Mouse (Mus musculus): ENCODE data around the gene Gkap1.

Gkap1 gene

GRCm38 (mm10) chr13:58263546-58263945 is 12.0 kb downstream of the Gkap1 start:
- no peak for DNase-seq (ENCODE audit: low spot score)

GRCm38 (mm10) chr13:58261674-58262073 is 13.8 kb downstream of the Gkap1 start:
- peak; percentile 2 for DNase-seq (ENCODE audit: low spot score)

- no peak for DNase-seq (ENCODE audit: low spot score)
Observed at GRCm38 (mm10) chr13:58253268-58253667, 22.2 kb downstream of the Gkap1 start.

- DNase-seq (ENCODE audit: low spot score) = no peak
Observed at GRCm38 (mm10) chr13:58248957-58249356, 26.5 kb downstream of the Gkap1 start.

GRCm38 (mm10) chr13:58236536-58236935 is 39.0 kb downstream of the Gkap1 start:
- DNase-seq (ENCODE audit: low spot score) = no peak

- no peak for DNase-seq (ENCODE audit: low spot score)
Observed at GRCm38 (mm10) chr13:58232611-58233010, 42.9 kb downstream of the Gkap1 start.

GRCm38 (mm10) chr13:58232070-58232469 is 43.4 kb downstream of the Gkap1 start:
- DNase-seq (ENCODE audit: low spot score) = no peak

GRCm38 (mm10) chr13:58228624-58229023 is 46.9 kb downstream of the Gkap1 start:
- DNase-seq (ENCODE audit: low spot score) = no peak

- no peak for DNase-seq (ENCODE audit: low spot score)
Observed at GRCm38 (mm10) chr13:58225694-58226093, 49.8 kb downstream of the Gkap1 start.

- DNase-seq (ENCODE audit: low spot score) = peak; percentile 74
Observed at GRCm38 (mm10) chr13:58220206-58220605, 55.3 kb downstream of the Gkap1 start.

- DNase-seq (ENCODE audit: low spot score) = no peak
Observed at GRCm38 (mm10) chr13:58217536-58217935, 58.0 kb downstream of the Gkap1 start.

GRCm38 (mm10) chr13:58216395-58216794 is 59.1 kb downstream of the Gkap1 start:
- no peak for DNase-seq (ENCODE audit: low spot score)

GRCm38 (mm10) chr13:58215592-58216341 is 59.7 kb downstream of the Gkap1 start, which contains the start of gene Ubqln1:
TSS of gene Ubqln1 (minus strand) at chr13:58215653.
- DNase-seq (ENCODE audit: low spot score) = peak; percentile 87

GRCm38 (mm10) chr13:58215253-58215591 is 60.3 kb downstream of the Gkap1 start:
- DNase-seq (ENCODE audit: low spot score) = no peak

- DNase-seq (ENCODE audit: low spot score) = peak; percentile 31
Observed at GRCm38 (mm10) chr13:58214346-58215252, 60.9 kb downstream of the Gkap1 start.

- no peak for DNase-seq (ENCODE audit: low spot score)
Observed at GRCm38 (mm10) chr13:58213801-58214200, 61.7 kb downstream of the Gkap1 start.

- DNase-seq (ENCODE audit: low spot score) = no peak
Observed at GRCm38 (mm10) chr13:58212530-58212929, 63.0 kb downstream of the Gkap1 start.

GRCm38 (mm10) chr13:58210441-58210840 is 65.1 kb downstream of the Gkap1 start:
- no peak for DNase-seq (ENCODE audit: low spot score)

- no peak for DNase-seq (ENCODE audit: low spot score)
Observed at GRCm38 (mm10) chr13:58206084-58206483, 69.4 kb downstream of the Gkap1 start.

GRCm38 (mm10) chr13:58204986-58205385 is 70.5 kb downstream of the Gkap1 start:
- no peak for DNase-seq (ENCODE audit: low spot score)

- DNase-seq (ENCODE audit: low spot score) = no peak
Observed at GRCm38 (mm10) chr13:58204202-58204601, 71.3 kb downstream of the Gkap1 start.

- DNase-seq (ENCODE audit: low spot score) = no peak
Observed at GRCm38 (mm10) chr13:58202903-58203302, 72.6 kb downstream of the Gkap1 start.

- no peak for DNase-seq (ENCODE audit: low spot score)
Observed at GRCm38 (mm10) chr13:58201908-58202307, 73.6 kb downstream of the Gkap1 start.

Data from testis, postnatal 14 days (tissue).